Mouse (Mus musculus) spleen, adult 2 months (tissue): Measurements from ENCODE around the gene Hdgfl2. TPM values are rescaled to one million over a fixed set of nuclear protein-coding genes. Genes with fewer than 3 reads are reported as not detected.
"Not testable (repeated sequence)": the region's sequence is repeated elsewhere in the genome, so short reads cannot be mapped to it uniquely, and the experiment has no call there.

Experiments
- DNase-seq, 2 experiments: peaks; one replicate each; pipeline versions ENCODE4 v3.0.0 to v3.0.0-alpha.2; 2012 to 2021; ENCODE audit warnings: low spot score in 2 of 2, low read depth in 1 of 2
- H3K27ac ChIP-seq: fragments of 200-500 bp; 2 replicates; pipeline ENCODE4 v1.5.1; 2012; ENCODE audit warnings: low read length, inconsistent platforms; ENCODE audit not compliant: insufficient read depth
- H3K27me3 ChIP-seq: fragments of 200-500 bp; 2 replicates; pipeline ENCODE4 v1.6.1; 2012; ENCODE audit warnings: mild to moderate bottlenecking, moderate library complexity, low read length, inconsistent platforms; ENCODE audit not compliant: control insufficient read depth, insufficient read depth
- H3K36me3 ChIP-seq: fragments of 200-500 bp; 2 replicates; pipeline ENCODE4 v1.6.1; 2012; ENCODE audit warnings: mild to moderate bottlenecking, low read length, inconsistent platforms; ENCODE audit not compliant: control insufficient read depth, insufficient read depth
- H3K4me1 ChIP-seq: fragments of 200-500 bp; 2 replicates; pipeline ENCODE4 v1.6.1; 2011; ENCODE audit warnings: inconsistent platforms; ENCODE audit not compliant: control insufficient read depth, insufficient read depth, insufficient read length
- H3K4me3 ChIP-seq: fragments of 200-500 bp; 2 replicates; pipeline ENCODE4 v1.5.1; 2011; ENCODE audit warnings: mild to moderate bottlenecking, inconsistent platforms; ENCODE audit not compliant: insufficient read depth, insufficient read length; ENCODE audit errors: extremely low read depth
- CTCF ChIP-seq: fragments of 200-500 bp; IDR thresholded peaks from 2 replicates; pipeline ENCODE4 v1.5.1; 2011; ENCODE audit warnings: mild to moderate bottlenecking, inconsistent platforms; ENCODE audit not compliant: insufficient read depth, insufficient read length, insufficient replicate concordance; ENCODE audit errors: extremely low read depth
- POLR2A ChIP-seq: fragments of 200-500 bp; IDR thresholded peaks from 2 replicates; pipeline ENCODE4 v1.6.1; 2011; ENCODE audit warnings: low read depth, low read length, inconsistent platforms
- WGBS: fragments of 180-500 bp; shearing (Covaris S2); methylation state at CpG from one replicate; pipeline ENCODE4 v1.1.7; 2018; 5-methylcytosine and 5-hydroxymethylcytosine counted together
- polyA plus RNA-seq: library from polyadenylated mRNA; depleted of rRNA; stranded (reverse); fragments of >200 nt; gene quantifications from 2 replicates; pipeline ENCODE4 v1.2.3, GENCODE M21; 2012

Gene Hdgfl2
- polyA plus RNA-seq, 1 experiment = 52.3 TPM

DNA sequence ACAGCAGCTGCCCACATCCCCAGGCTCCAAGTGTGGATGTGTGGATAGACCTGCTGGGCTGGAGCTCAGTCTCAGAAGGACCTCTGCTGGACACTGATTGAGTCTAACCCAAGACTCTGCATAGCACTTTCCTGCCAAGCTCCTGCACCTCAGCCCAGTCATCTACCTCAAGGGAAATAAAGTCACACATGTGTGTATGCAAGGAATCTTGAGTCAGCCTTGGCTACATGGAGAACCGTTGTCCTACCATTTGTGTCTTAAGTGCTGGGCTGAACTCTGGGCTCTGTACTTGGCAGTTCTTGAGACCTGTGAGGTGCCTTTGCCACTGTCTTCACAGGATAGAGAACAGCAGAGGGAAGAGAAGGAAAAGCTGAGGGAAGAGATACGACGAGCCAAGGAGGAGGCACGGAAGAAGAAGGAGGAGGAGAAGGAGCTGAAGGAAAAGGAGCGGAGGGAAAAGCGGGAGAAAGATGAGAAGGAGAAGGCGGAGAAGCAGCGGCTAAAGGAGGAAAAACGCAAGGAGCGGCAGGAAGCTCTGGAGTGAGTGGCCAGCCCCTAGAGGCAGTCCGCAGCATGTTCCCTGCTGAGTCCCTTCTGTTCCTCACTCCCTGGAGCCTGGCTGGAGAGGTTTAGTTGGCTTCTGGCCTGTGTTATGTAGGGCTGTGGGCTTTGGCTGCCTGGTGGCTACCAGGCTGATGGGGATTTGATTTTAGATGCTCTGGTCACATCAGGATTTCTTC lies 21.9 kb upstream of the Hdgfl2 start:
- H3K36me3 ChIP-seq = peaks cover 8% of the 10 kb centered on the region
- 98% methylated on average over 11 of the region's 11 CpGs for WGBS
- no peak for TF ChIP-seq CTCF
- TF ChIP-seq POLR2A = no peak
- no peaks in the 10 kb centered on the region for H3K4me1 ChIP-seq
- no peaks in the 10 kb centered on the region for H3K27me3 ChIP-seq
- no peak for DNase-seq
- H3K4me3 ChIP-seq = no peak overlapping the region
- H3K27ac ChIP-seq = no peak overlapping the region

DNA sequence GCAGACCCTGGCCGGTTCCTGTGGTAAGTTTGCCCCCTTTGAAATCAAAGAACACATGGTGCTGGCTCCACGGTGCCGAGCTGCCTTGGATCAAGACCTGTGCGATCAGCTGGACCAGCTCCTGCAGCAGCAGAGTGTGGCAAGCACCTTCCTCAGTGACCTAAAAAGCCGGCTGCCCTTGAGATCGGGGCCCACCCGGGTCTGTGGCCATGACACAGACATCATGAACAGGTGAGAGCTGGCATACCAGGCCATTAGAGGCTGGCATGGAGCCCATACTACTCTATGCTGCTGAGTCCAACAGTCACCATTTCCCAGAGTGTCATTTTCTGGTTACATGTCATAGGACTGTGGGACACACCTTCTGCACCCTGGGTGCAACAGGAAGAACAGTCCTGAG lies 17.4 kb upstream of the Hdgfl2 start:
- peaks cover 8% of the 10 kb centered on the region for H3K36me3 ChIP-seq
- 91% methylated on average over 7 of the region's 7 CpGs for WGBS

GRCm38 (mm10) chr17:56065715-56066114 lies 13.7 kb upstream of the Hdgfl2 start:
- not testable (repeated sequence) for H3K27me3 ChIP-seq, H3K27ac ChIP-seq, H3K4me1 ChIP-seq, H3K4me3 ChIP-seq, DNase-seq
- 90% methylated on average over 6 of the region's 6 CpGs for WGBS
- H3K36me3 ChIP-seq = peaks cover 30% of the 10 kb centered on the region

More for the DNA sequence above, 17.4 kb upstream of the Hdgfl2 start:
- TF ChIP-seq CTCF = no peak
- TF ChIP-seq POLR2A = no peak
- Histone ChIP-seq H3K4me3 (no peak overlapping the region), H3K27me3 (no peaks in the 10 kb centered on the region), H3K4me1 (no peaks in the 10 kb centered on the region), H3K27ac (no peak overlapping the region)
- DNase-seq = no peak

GRCm38 (mm10) chr17:56066451-56066850 lies 13.0 kb upstream of the Hdgfl2 start:
- Histone ChIP-seq H3K4me1 (no peaks in the 10 kb centered on the region), H3K4me3 (no peak overlapping the region), H3K27ac (no peak overlapping the region), H3K27me3 (no peaks in the 10 kb centered on the region), H3K36me3 (peaks cover 37% of the 10 kb centered on the region)
- TF ChIP-seq CTCF = no peak
- no peak for TF ChIP-seq POLR2A
- no peak for DNase-seq

DNA sequence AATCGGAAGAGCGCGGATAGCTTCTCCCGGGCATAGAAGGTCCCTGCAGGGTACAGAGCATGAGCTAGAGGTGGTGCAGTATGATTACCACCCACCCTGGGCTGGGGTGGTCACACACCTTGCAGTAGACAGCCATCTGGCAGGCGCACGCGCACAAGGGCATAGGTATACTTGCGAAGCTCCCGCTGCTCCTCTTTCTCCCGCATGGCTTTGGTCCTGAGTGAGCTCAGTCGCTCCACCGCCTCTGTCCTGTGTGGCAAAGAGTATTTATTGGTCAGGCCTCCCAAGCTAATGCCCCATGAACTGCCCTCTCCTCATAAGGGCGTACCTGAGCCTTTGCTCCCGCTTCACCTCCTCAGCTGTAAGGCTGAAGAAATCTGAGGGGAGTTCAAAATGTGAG lies 10.4 kb upstream of the Hdgfl2 start:
- H3K27me3 ChIP-seq = no peaks in the 10 kb centered on the region
- 96% methylated on average over 14 of the region's 14 CpGs for WGBS
- no peaks in the 10 kb centered on the region for H3K4me1 ChIP-seq
- DNase-seq = no peak
- H3K27ac ChIP-seq = no peak overlapping the region
- H3K36me3 ChIP-seq = peaks cover 43% of the 10 kb centered on the region
- TF ChIP-seq POLR2A (no peak), CTCF (no peak)
- H3K4me3 ChIP-seq = no peak overlapping the region

GRCm38 (mm10) chr17:56071126-56071525 lies 8.3 kb upstream of the Hdgfl2 start:
- Histone ChIP-seq H3K4me1 (peaks cover 4% of the 10 kb centered on the region), H3K27ac (no peak overlapping the region), H3K36me3 (peaks cover 43% of the 10 kb centered on the region), H3K4me3 (no peak overlapping the region), H3K27me3 (no peaks in the 10 kb centered on the region)
- DNase-seq = no peak
- TF ChIP-seq POLR2A (no peak), CTCF (no peak)

- no peak overlapping the region for H3K27ac ChIP-seq
- DNase-seq = no peak
- peaks cover 41% of the 10 kb centered on the region for H3K36me3 ChIP-seq
- H3K4me1 ChIP-seq = peaks cover 4% of the 10 kb centered on the region
- H3K4me3 ChIP-seq = no peak overlapping the region
- H3K27me3 ChIP-seq = no peaks in the 10 kb centered on the region
- TF ChIP-seq POLR2A (no peak), CTCF (no peak)
- 94% methylated on average over 5 of the region's 5 CpGs for WGBS
Measured at GRCm38 (mm10) chr17:56072243-56072642, 7.2 kb upstream of the Hdgfl2 start.
